In the genomic region with DNA sequence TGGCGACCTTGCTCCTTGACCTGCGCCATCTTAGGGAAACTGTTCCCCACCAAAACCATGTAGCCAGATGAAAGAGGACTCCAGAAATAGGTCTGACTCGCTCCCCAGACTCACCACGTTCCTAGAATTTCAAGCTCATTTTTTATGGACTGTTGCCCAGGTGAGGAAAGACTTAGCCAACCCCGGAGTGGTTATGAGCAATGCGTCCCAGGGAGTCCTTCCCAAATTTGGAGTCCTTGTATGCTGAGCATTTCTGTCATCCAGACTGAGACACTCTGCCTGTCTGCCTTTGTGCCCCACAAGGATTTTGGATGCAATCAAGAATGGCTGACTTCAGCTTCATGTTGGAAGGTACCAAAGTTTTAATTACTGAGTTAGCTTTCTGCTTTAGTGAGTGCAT, we compare ENCODE assay signal across 14 mouse cellular contexts. TPM values are rescaled to one million over a fixed set of nuclear protein-coding genes. Genes with fewer than 3 reads are reported as not detected.
A peak's percentile ranks its signal among the peaks of the same experiment; 100 is the strongest.
DNase-seq lines count a peak whose midpoint lies in the region; ATAC-seq and TF ChIP-seq lines count a peak whose summit lies in the region.
"Had no signal": no experiment of that assay in that cellular context is flagged by ENCODE, and none has a peak within 500 bp of the region (broad histone marks: within the 10 kb centered on the region; RNA-seq: fewer than 3 reads in every experiment).

No protein-coding gene starts in this region.

- 0 out of 2 replicates have a peak, but pooled peaks cover 3% of the 10 kb centered on the region for H3K9me3 ChIP-seq in embryonic facial prominence, embryonic 14.5 days (ENCODE audit: control insufficient read depth, low read length)
- no peaks in the 10 kb centered on the region; the same call in 1 of the 2 replicates for H3K9me3 ChIP-seq in embryonic facial prominence, embryonic 10.5 days
- H3K9me3 ChIP-seq in intestine, embryonic 16.5 days (ENCODE audit: control insufficient read depth, low read length), result no peaks in the 10 kb centered on the region
- H3K9me3 ChIP-seq: hindbrain, embryonic 13.5 days had no signal

- TF ChIP-seq CTCF in kidney, adult 2 months (conservative IDR thresholded peaks at IDR 0.05; ENCODE audit: insufficient read depth, insufficient read length, low read depth, low read length), result no peak
- TF ChIP-seq CTCF in embryonic fibroblast, embryonic 13.5 days (IDR thresholded peaks at IDR 0.05; ENCODE audit: borderline replicate concordance, insufficient read depth, low read length), result no peak

- DNase-seq in embryonic facial prominence, embryonic 14.5 days (ENCODE audit: low spot score), result peak; percentile 30
- no peak for DNase-seq in embryonic facial prominence, embryonic 10.5 days (ENCODE audit: low spot score)
- DNase-seq in kidney, adult 2 months, result peak; percentile 8
- DNase-seq in kidney, adult 8-10 months, result no peak
- peak; percentile 28 for DNase-seq in lung, postnatal 36 days
- no peak for DNase-seq in left cerebral cortex, postnatal 10 days (ENCODE audit: extremely low spot score in 1 of 2, low spot score in 2 of 2)
- DNase-seq: liver; liver, postnatal 0 days; right cerebral cortex, adult 18-20 months had no signal

- no peak for TF ChIP-seq POLR2A in kidney, adult 2 months (IDR thresholded peaks at IDR 0.05; ENCODE audit: low read depth, low read length)
- no peak for TF ChIP-seq POLR2A in embryonic fibroblast, embryonic 13.5 days (IDR thresholded peaks at IDR 0.05; ENCODE audit: low read depth, low read length)

- no peaks in the 10 kb centered on the region for H3K36me3 ChIP-seq in embryonic facial prominence, embryonic 14.5 days (ENCODE audit: control insufficient read depth, insufficient read depth, low read length)
- no peaks in the 10 kb centered on the region for H3K36me3 ChIP-seq in embryonic facial prominence, embryonic 10.5 days (replicated peaks)
- H3K36me3 ChIP-seq in kidney, adult 2 months (ENCODE audit: control insufficient read depth, insufficient read depth, low read length), result no peaks in the 10 kb centered on the region
- no peaks in the 10 kb centered on the region for H3K36me3 ChIP-seq in intestine, embryonic 16.5 days (ENCODE audit: control insufficient read depth, insufficient read depth, low read length)
- H3K36me3 ChIP-seq: hindbrain, embryonic 13.5 days had no signal

- no peak overlapping the region for H3K4me2 ChIP-seq in embryonic facial prominence, embryonic 14.5 days (ENCODE audit: low read depth, low read length)
- no peak overlapping the region for H3K4me2 ChIP-seq in intestine, embryonic 16.5 days (ENCODE audit: low read depth, low read length)
- H3K4me2 ChIP-seq: hindbrain, embryonic 13.5 days had no signal

- no peak overlapping the region for H3K27ac ChIP-seq in embryonic facial prominence, embryonic 14.5 days (replicated peaks; ENCODE audit: low read depth, low read length)
- no peak overlapping the region for H3K27ac ChIP-seq in embryonic facial prominence, embryonic 10.5 days (replicated peaks)
- no peak overlapping the region for H3K27ac ChIP-seq in kidney, adult 2 months (ENCODE audit: insufficient read depth, low read depth, low read length)
- peak overlapping the region; percentile 93 for H3K27ac ChIP-seq in embryonic fibroblast, embryonic 13.5 days (ENCODE audit: insufficient read depth, low read length)
- no peak overlapping the region for H3K27ac ChIP-seq in intestine, embryonic 16.5 days (ENCODE audit: low read length)
- H3K27ac ChIP-seq: hindbrain, embryonic 13.5 days had no signal

- peaks cover 4% of the 10 kb centered on the region; the same call in 1 of the 2 replicates for H3K4me1 ChIP-seq in embryonic facial prominence, embryonic 14.5 days (ENCODE audit: control insufficient read depth, insufficient read depth, low read length)
- peaks cover 24% of the 10 kb centered on the region for H3K4me1 ChIP-seq in embryonic facial prominence, embryonic 10.5 days
- H3K4me1 ChIP-seq in kidney, adult 2 months (ENCODE audit: control insufficient read depth, insufficient read depth, low read length), result no peaks in the 10 kb centered on the region
- H3K4me1 ChIP-seq in embryonic fibroblast, embryonic 13.5 days (ENCODE audit: control insufficient read depth, insufficient read depth, low read length), result peaks cover 7% of the 10 kb centered on the region; the same call in 1 of the 2 replicates
- no peaks in the 10 kb centered on the region for H3K4me1 ChIP-seq in intestine, embryonic 16.5 days (ENCODE audit: control insufficient read depth, insufficient read depth, low read length)

- 67% methylated on average over 6 of the region's 6 CpGs for WGBS in embryonic facial prominence, embryonic 14.5 days
- WGBS in embryonic facial prominence, embryonic 10.5 days, result 80% methylated on average over 6 of the region's 6 CpGs
- WGBS in kidney, adult 2 months, result 64% methylated on average over 6 of the region's 6 CpGs
- WGBS in intestine, embryonic 16.5 days, result 75% methylated on average over 6 of the region's 6 CpGs

- H3K27me3 ChIP-seq in embryonic facial prominence, embryonic 14.5 days (replicated peaks; ENCODE audit: control insufficient read depth, insufficient read depth, low read length), result no peaks in the 10 kb centered on the region
- no peaks in the 10 kb centered on the region for H3K27me3 ChIP-seq in embryonic facial prominence, embryonic 10.5 days (replicated peaks; ENCODE audit: low read depth, poor library complexity, severe bottlenecking)
- no peaks in the 10 kb centered on the region for H3K27me3 ChIP-seq in kidney, adult 2 months (replicated peaks; ENCODE audit: control insufficient read depth, insufficient read depth, low read length)
- no peaks in the 10 kb centered on the region for H3K27me3 ChIP-seq in intestine, embryonic 16.5 days (replicated peaks; ENCODE audit: control insufficient read depth, insufficient read depth, low read length)
- H3K27me3 ChIP-seq: hindbrain, embryonic 13.5 days; megakaryocyte, embryonic 14.5 days had no signal

- H3K9ac ChIP-seq in embryonic facial prominence, embryonic 14.5 days (ENCODE audit: low read depth, low read length), result no peak overlapping the region
- H3K9ac ChIP-seq in intestine, embryonic 16.5 days (ENCODE audit: low read depth, low read length), result no peak overlapping the region
- H3K9ac ChIP-seq: hindbrain, embryonic 13.5 days; liver, postnatal 0 days had no signal

- no peak overlapping the region for H3K4me3 ChIP-seq in embryonic facial prominence, embryonic 14.5 days (ENCODE audit: low read depth, low read length)
- no peak overlapping the region for H3K4me3 ChIP-seq in embryonic facial prominence, embryonic 10.5 days
- H3K4me3 ChIP-seq in kidney, adult 2 months (ENCODE audit: insufficient read depth, low read depth, low read length), result no peak overlapping the region
- no peak overlapping the region for H3K4me3 ChIP-seq in embryonic fibroblast, embryonic 13.5 days (ENCODE audit: insufficient read depth, low read length)
- no peak overlapping the region for H3K4me3 ChIP-seq in intestine, embryonic 16.5 days (ENCODE audit: low read length)
- H3K4me3 ChIP-seq: hindbrain, embryonic 13.5 days; megakaryocyte, embryonic 14.5 days had no signal

- intact Hi-C loops in left cerebral cortex, postnatal 10 days (cut with DNase I), result no loop called here

- ATAC-seq in embryonic facial prominence, embryonic 14.5 days (ENCODE audit: low read depth), result no peak
- ATAC-seq in intestine, embryonic 16.5 days, result no peak
- ATAC-seq: forebrain, embryonic 14.5 days; liver, postnatal 0 days had no signal

RNA-seq across cellular contexts. Expression of gene Magi1, which starts 19.8 kb away (rescaled TPM):
- 6.8 and 8.8 TPM in 2 replicates for polyA plus RNA-seq in embryonic facial prominence, embryonic 14.5 days (2014; fragmentation: Nextera tagmentation; extraction: Ambion mirVana)
- 16.1 and 16.2 TPM in 2 replicates for polyA plus RNA-seq in embryonic facial prominence, embryonic 10.5 days (2016; fragmentation: Nextera tagmentation; extraction: Ambion mirVana)
- 5.8 and 6.1 TPM in 2 replicates for polyA plus RNA-seq in kidney, adult 2 months (2012; rRNA removed)
- polyA plus RNA-seq in embryonic fibroblast, embryonic 13.5 days (2011; ENCODE audit: insufficient read length, low read depth, missing spikeins), result 15.0 and 16.3 TPM in 2 replicates
- 10 to 100 TPM; 89.8 to 91.8 TPM for total RNA-seq in left cerebral cortex, postnatal 10 days (2021)
- 6.7 and 6.8 TPM in 2 replicates for polyA plus RNA-seq in intestine, embryonic 16.5 days (2015; fragmentation: Nextera tagmentation; extraction: Ambion mirVana)

Comparison
In these comparisons a context has a peak if more than half of its experiments do, and no peak if none do; other contexts are left out.
1. DNase-seq: peak in embryonic facial prominence, embryonic 14.5 days (single experiment), kidney, adult 2 months (single experiment) and lung, postnatal 36 days (single experiment); none in embryonic facial prominence, embryonic 10.5 days (single experiment), kidney, adult 8-10 months (0 of 2) and left cerebral cortex, postnatal 10 days (0 of 2).